Mouse (Mus musculus) forebrain, embryonic 16.5 days (tissue): ENCODE measurements at regions not wholly inside any gene's neighbourhood (a gene's known extent, or its start where the extent isn't known, plus 50 kb on each side); places are given as distances from the start of the nearest gene placed in this dataset.

ENCODE experiments used
- ATAC-seq: fragments of 200-750 bp; cut with Nextera tagmentation; 2 replicates; pipeline ENCODE4 v1.8.0; 2017; ENCODE audit warnings: mild to moderate bottlenecking, moderate library complexity
- H3K27ac ChIP-seq: fragments of 300-500 bp; sonication (generic); 2 replicates; pipeline ENCODE4 v1.5.1; 2014; ENCODE audit warnings: low read length, control low read depth
- H3K27me3 ChIP-seq: fragments of 300-500 bp; sonication (generic); replicated peaks from 2 replicates; pipeline ENCODE4 v1.6.1; 2014; ENCODE audit warnings: low read length; ENCODE audit not compliant: control insufficient read depth, insufficient read depth
- H3K36me3 ChIP-seq: fragments of 300-500 bp; sonication (generic); 2 replicates; pipeline ENCODE4 v1.6.1; 2014; ENCODE audit not compliant: control insufficient read depth, insufficient read depth
- H3K4me1 ChIP-seq: fragments of 300-500 bp; sonication (generic); replicated peaks from 2 replicates; pipeline ENCODE4 v1.6.1; 2014; ENCODE audit warnings: low read length; ENCODE audit not compliant: control insufficient read depth, insufficient read depth
- H3K4me2 ChIP-seq: fragments of 300-500 bp; sonication (generic); 2 replicates; pipeline ENCODE4 v1.6.1; 2014; ENCODE audit warnings: mild to moderate bottlenecking, low read length, control low read depth
- H3K4me3 ChIP-seq: fragments of 300-500 bp; sonication (generic); replicated peaks from 2 replicates; pipeline ENCODE4 v1.5.1; 2014; ENCODE audit warnings: mild to moderate bottlenecking, low read length, control low read depth
- H3K9ac ChIP-seq: fragments of 300-500 bp; sonication (generic); replicated peaks from 2 replicates; pipeline ENCODE4 v1.6.1; 2014; ENCODE audit warnings: low read depth, low read length, control low read depth
- H3K9me3 ChIP-seq: fragments of 300-500 bp; sonication (generic); 2 replicates; pipeline ENCODE4 v1.6.1; 2016; ENCODE audit warnings: low read length; ENCODE audit not compliant: control insufficient read depth
- WGBS: fragments of 180-500 bp; shearing (Covaris S2); extraction: QIAGEN DNeasy Blood & Tissue Kit; methylation state at CpG from one replicate; pipeline ENCODE4 v1.1.7; 2014; 5-methylcytosine and 5-hydroxymethylcytosine counted together

GRCm38 (mm10) chr12:66157630-66158292, 126.4 kb downstream of the Rpl10l start:
- H3K4me1 ChIP-seq: peaks cover 2% of the 10 kb centered on the region
- H3K4me2 ChIP-seq: no peak overlapping the region
- no peak overlapping the region for H3K4me3 ChIP-seq
- ATAC-seq: peak; percentile 85
- no peaks in the 10 kb centered on the region for H3K9me3 ChIP-seq
- no peaks in the 10 kb centered on the region for H3K27me3 ChIP-seq
- H3K27ac ChIP-seq: no peak overlapping the region
- H3K36me3 ChIP-seq: no peaks in the 10 kb centered on the region
- H3K9ac ChIP-seq: no peak overlapping the region
- 6% methylated on average over 3 of the region's 3 CpGs for WGBS

- Histone ChIP-seq H3K36me3 (no peaks in the 10 kb centered on the region), H3K4me2 (no peak overlapping the region), H3K4me3 (no peak overlapping the region), H3K4me1 (peaks cover 2% of the 10 kb centered on the region), H3K27me3 (no peaks in the 10 kb centered on the region), H3K27ac (0 out of 2 replicates have a peak overlapping the region, but pooled peaks have one; percentile 28), H3K9ac (no peak overlapping the region), H3K9me3 (no peaks in the 10 kb centered on the region)
- WGBS: 19% methylated on average over 3 of the region's 3 CpGs
- ATAC-seq: peak; percentile 77
Observed at GRCm38 (mm10) chr12:66156980-66157629, 127.1 kb downstream of the Rpl10l start.

GRCm38 (mm10) chr12:66130909-66131308, 153.3 kb downstream of the Rpl10l start:
- Histone ChIP-seq H3K9me3 (no peaks in the 10 kb centered on the region), H3K27ac (no peak overlapping the region), H3K36me3 (no peaks in the 10 kb centered on the region), H3K4me1 (no peaks in the 10 kb centered on the region), H3K27me3 (no peaks in the 10 kb centered on the region), H3K9ac (no peak overlapping the region), H3K4me2 (no peak overlapping the region), H3K4me3 (no peak overlapping the region)
- ATAC-seq: peak; percentile 57; the same call in 1 of the 2 replicates
- WGBS: 53% methylated on average over 1 of the region's 1 CpGs

GRCm38 (mm10) chr12:66119565-66119964, 164.6 kb downstream of the Rpl10l start:
- Histone ChIP-seq H3K4me2 (no peak overlapping the region), H3K4me1 (no peaks in the 10 kb centered on the region), H3K27me3 (no peaks in the 10 kb centered on the region), H3K9me3 (no peaks in the 10 kb centered on the region), H3K4me3 (no peak overlapping the region), H3K36me3 (no peaks in the 10 kb centered on the region), H3K9ac (no peak overlapping the region), H3K27ac (no peak overlapping the region)
- 0% methylated on average over 1 of the region's 1 CpGs for WGBS
- ATAC-seq: no peak

GRCm38 (mm10) chr12:66090806-66091447, 193.3 kb downstream of the Rpl10l start:
- H3K27ac ChIP-seq: no peak overlapping the region
- no peaks in the 10 kb centered on the region for H3K36me3 ChIP-seq
- no peaks in the 10 kb centered on the region for H3K4me1 ChIP-seq
- H3K4me2 ChIP-seq: no peak overlapping the region
- H3K4me3 ChIP-seq: no peak overlapping the region
- H3K9ac ChIP-seq: no peak overlapping the region
- H3K27me3 ChIP-seq: no peaks in the 10 kb centered on the region
- no peak for ATAC-seq
- H3K9me3 ChIP-seq: no peaks in the 10 kb centered on the region
- WGBS: 83% methylated on average over 3 of the region's 3 CpGs

- ATAC-seq: no peak
- Histone ChIP-seq H3K9me3 (no peaks in the 10 kb centered on the region), H3K36me3 (no peaks in the 10 kb centered on the region), H3K4me1 (no peaks in the 10 kb centered on the region), H3K27me3 (no peaks in the 10 kb centered on the region), H3K4me3 (no peak overlapping the region), H3K4me2 (no peak overlapping the region), H3K9ac (no peak overlapping the region), H3K27ac (no peak overlapping the region)
- WGBS: 55% methylated on average over 1 of the region's 1 CpGs
Observed at GRCm38 (mm10) chr12:66060326-66060725, 223.9 kb downstream of the Rpl10l start.

GRCm38 (mm10) chr12:66055206-66055605, 229.0 kb downstream of the Rpl10l start:
- no peak overlapping the region for H3K27ac ChIP-seq
- WGBS: 68% methylated on average over 2 of the region's 2 CpGs
- no peak for ATAC-seq

GRCm38 (mm10) chr12:66048936-66049335, 235.3 kb downstream of the Rpl10l start:
- Histone ChIP-seq H3K9ac (no peak overlapping the region), H3K4me3 (no peak overlapping the region), H3K36me3 (no peaks in the 10 kb centered on the region), H3K4me2 (no peak overlapping the region), H3K9me3 (no peaks in the 10 kb centered on the region), H3K27ac (no peak overlapping the region), H3K27me3 (no peaks in the 10 kb centered on the region), H3K4me1 (no peaks in the 10 kb centered on the region)
- no peak for ATAC-seq

More at GRCm38 (mm10) chr12:66055206-66055605, 229.0 kb downstream of the Rpl10l start:
- Histone ChIP-seq H3K36me3 (no peaks in the 10 kb centered on the region), H3K27me3 (no peaks in the 10 kb centered on the region), H3K4me1 (no peaks in the 10 kb centered on the region), H3K9ac (no peak overlapping the region), H3K4me2 (no peak overlapping the region), H3K9me3 (no peaks in the 10 kb centered on the region), H3K4me3 (no peak overlapping the region)

- H3K4me3 ChIP-seq: no peak overlapping the region
- H3K4me1 ChIP-seq: no peaks in the 10 kb centered on the region
- H3K9me3 ChIP-seq: no peaks in the 10 kb centered on the region
- WGBS: 92% methylated on average over 2 of the region's 2 CpGs
- H3K4me2 ChIP-seq: no peak overlapping the region
- no peaks in the 10 kb centered on the region for H3K36me3 ChIP-seq
- no peak overlapping the region for H3K27ac ChIP-seq
- no peak overlapping the region for H3K9ac ChIP-seq
- no peak for ATAC-seq
- no peaks in the 10 kb centered on the region for H3K27me3 ChIP-seq
Observed at GRCm38 (mm10) chr12:66036281-66036680, 247.9 kb downstream of the Rpl10l start.
